Mouse (Mus musculus): ENCODE data around the gene Radil.

Gene Radil

DNA sequence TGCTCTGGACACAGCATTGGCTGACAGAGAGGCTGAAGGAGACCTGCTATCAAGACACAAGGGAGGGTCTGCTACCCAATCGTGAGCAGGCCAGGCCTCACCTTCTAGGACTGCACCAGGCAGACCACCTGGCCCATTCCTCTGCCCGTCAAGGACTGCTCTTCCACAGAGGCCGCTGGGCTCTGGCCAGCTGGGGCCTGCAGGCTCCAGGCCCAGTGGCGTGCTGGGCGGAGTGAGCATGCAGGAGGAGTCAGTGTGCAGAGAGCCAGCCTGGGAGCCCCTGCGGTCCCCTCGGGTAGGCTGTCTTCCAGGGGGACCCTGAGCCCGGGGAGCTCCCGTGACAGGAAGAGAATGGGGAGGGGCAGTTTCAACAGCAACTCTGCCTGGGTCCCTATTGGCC, 64.2 kb downstream of the Radil start:
- no peak for DNase-seq (ENCODE audit: low spot score in 2 of 2)

DNA sequence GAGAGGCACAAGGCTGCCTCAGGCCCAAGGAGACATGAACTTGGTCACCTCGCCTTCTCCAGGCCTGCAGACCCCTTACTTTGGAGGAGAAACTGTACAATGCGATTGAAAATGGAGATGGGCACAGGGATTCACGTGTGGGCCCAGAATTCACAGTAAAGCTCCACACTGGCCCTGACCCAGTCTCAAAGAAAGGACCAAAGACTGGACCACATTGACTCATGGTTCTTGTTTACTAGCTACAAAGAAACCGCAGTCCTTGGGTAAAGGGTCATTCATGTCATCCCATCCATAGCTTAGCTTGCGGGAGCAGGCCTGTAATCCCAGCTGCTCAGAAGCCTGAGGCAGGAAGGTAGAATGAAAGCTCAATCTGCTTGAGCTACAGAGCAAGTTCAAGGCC, 67.3 kb downstream of the Radil start:
- no peak for DNase-seq (ENCODE audit: low spot score in 2 of 2)

DNA sequence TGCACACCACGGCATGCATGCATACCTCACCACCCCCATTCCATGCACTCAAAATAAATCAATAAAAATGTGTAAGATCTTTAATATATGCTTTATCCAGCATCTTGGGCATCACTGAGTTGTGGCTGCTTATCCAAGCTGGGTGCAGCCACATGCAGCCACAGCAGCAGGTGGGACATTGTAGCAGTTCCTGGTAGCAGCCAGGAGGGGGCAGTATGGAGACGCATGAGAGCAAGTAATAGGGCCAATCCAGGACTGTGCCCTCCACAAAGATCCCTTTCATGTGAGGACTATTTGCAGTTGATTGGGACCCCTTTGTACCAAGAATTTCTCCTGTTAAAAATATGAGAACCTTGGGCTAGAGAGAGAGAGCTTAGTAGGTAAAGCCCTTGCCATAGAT, 68.4 kb downstream of the Radil start:
- peak in 1 of 2 experiments; percentile 56 for DNase-seq (ENCODE audit: low spot score in 2 of 2)

DNA sequence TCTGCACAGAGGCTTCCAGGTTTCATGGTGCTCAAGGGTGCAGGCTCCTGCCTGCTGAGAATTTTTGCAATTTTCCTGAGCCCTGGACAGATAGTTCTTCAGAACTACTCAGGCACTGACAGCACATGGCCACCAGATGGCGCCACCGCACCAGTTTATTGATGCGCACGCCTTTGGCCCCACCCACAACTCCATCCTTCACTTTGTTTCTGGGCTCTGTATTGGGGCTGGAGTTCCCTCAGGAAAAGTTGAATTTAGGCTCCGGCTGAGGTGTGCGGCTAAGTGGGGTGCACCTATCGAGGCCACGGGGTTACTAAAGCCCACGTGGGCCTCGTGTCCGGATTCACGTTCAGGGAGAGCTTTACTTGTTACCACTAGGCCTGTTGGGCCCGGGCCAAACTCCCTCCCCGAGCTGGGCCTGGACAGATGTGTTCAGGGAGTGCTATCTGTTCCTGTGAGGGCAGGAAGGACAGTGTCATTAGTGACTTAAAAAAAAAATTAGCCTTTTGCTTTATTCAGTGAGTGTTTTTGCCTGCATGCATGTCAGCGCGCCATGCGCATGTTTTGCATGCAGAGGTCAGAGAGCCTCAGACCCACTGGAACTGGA, 72.0 kb downstream of the Radil start:
- DNase-seq (ENCODE audit: low spot score in 2 of 2), result peak; percentile 64 to 87

DNA sequence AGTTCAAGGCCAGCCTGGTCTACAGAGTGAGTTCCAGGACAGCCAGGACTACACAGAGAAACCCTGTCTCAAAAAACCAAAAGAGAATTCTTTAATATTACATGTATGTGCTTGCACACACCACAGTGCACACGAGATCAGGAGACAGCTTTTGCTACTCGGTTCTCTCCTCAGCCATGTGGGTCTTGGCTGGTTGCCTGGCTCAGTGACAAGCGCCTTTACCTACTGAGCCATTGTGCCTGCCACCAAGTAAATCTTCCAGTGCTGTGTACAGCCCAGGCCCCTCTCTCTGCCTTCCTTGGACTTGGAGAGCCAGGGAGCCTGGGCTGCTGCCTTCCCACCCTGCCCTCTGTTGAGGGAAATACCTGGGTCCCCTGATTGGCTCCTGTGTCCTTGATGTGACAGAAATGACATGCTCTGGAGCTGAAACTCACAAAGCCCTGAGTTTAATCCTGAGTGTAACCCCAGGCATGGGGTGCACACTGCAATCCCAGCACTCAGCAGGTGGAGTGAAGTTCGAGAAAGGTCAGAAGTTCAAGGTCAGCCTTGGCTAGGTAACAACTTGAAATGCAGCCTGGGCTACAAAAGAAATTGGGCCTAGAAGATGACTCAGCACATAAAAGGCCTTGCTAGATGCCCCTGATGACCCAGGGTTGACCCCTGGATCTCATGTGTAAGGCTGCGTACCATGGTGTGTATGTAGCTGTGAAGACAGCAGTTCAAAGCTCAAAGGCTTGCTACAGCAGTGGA, 72.9 kb downstream of the Radil start:
- no peak for DNase-seq (ENCODE audit: low spot score in 2 of 2)

DNA sequence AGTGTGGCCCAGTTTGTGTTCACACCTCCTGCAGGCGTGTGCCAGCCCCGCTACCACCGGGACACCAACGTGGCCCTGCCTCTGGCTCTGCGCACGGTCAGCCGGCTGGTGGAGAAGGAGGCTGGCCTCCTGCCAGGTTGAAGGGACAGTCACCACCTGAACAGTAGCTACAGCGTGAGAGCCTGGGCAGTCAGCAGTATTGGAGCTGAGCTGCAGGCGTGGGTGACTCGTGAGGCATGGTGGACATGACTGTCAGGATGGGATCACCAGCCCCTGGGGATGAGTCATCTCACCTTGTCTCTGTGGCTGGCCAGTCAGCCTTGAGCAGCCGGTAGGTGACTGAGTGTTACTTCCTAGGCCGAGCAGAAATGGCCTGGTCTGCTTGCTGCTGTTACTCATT, 73.6 kb downstream of the Radil start:
- DNase-seq (ENCODE audit: low spot score in 2 of 2), result no peak

DNA sequence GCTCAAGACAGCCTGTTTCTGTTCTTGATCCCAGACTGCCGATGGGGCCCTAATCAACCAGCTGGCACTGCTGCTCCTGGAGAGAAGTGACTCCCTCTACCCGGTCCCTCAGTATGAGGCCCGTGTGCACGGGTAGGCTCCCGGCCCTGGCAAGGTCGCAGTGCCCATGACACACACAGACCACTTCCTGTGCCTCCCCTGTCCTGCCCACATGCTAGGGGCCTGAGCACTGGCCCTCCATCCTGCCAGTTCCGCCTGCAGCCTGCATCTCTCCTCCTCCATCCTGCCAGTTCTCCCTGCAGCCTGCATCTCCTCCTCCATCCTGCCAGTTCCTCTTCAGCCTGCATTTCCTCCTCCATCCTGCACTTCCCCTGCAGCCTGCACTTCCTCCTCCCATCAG, 75.2 kb downstream of the Radil start:
- DNase-seq (ENCODE audit: low spot score in 2 of 2), result no peak

DNA sequence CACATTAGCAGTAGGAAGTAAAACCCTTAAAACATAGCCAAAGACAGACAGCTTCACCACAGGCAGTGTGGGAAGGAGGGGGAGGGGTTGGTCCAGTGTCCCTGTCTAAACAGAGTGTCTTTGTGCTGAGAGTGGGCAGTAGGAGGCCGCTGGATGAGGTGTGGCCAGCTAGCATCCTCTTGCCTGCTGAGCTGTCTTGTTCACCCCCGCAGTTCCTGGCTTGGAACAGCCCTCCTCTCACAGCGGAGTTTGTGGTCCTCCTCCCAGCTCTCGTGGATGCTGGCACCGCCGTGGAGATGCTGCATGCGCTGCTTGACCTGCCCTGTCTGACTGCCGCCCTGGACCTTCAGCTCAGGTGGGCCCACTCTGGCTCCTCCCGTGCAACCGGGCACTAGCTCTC, 77.2 kb downstream of the Radil start:
- no peak for DNase-seq (ENCODE audit: low spot score in 2 of 2)

DNA sequence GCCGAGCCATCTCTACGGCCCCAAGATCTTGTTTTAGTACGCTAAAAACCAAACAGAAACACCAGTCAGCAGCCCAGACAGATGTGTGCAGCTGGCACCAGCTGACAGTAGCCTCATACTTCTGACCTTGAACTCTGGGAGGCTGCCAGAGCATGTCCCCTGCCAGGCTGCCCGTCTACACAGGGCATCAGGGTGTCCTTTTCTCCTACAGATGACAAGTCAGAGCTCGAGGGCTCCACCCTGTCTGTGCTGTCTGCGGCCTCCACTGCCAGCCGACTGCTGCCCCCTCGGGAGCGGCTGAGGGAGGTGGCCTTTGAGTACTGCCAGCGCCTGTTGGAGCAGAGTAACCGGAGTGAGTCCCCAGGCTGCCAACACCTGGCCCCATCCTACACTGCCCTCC, 81.1 kb downstream of the Radil start:
- no peak for DNase-seq (ENCODE audit: low spot score in 2 of 2)

DNA sequence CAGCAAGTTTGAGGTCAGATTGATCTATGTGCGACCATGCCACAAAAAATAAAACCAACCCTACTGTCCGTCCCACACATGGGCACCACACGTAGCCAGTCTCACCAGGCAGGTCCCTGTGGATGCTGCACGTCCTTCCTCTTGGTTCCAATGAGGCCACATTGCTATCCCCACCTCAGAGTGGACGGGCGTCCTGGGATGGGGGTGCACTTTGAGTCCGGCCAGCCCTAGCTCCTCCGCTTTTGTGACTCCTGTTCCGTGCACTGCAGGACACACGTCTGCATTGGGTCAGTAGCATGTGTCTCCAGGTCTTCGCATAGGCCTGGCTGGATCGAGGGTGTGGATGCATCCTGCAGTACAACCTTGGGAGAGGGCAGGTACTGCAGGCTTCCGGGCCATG, 82.5 kb downstream of the Radil start:
- no peak for DNase-seq (ENCODE audit: low spot score in 2 of 2)

DNA sequence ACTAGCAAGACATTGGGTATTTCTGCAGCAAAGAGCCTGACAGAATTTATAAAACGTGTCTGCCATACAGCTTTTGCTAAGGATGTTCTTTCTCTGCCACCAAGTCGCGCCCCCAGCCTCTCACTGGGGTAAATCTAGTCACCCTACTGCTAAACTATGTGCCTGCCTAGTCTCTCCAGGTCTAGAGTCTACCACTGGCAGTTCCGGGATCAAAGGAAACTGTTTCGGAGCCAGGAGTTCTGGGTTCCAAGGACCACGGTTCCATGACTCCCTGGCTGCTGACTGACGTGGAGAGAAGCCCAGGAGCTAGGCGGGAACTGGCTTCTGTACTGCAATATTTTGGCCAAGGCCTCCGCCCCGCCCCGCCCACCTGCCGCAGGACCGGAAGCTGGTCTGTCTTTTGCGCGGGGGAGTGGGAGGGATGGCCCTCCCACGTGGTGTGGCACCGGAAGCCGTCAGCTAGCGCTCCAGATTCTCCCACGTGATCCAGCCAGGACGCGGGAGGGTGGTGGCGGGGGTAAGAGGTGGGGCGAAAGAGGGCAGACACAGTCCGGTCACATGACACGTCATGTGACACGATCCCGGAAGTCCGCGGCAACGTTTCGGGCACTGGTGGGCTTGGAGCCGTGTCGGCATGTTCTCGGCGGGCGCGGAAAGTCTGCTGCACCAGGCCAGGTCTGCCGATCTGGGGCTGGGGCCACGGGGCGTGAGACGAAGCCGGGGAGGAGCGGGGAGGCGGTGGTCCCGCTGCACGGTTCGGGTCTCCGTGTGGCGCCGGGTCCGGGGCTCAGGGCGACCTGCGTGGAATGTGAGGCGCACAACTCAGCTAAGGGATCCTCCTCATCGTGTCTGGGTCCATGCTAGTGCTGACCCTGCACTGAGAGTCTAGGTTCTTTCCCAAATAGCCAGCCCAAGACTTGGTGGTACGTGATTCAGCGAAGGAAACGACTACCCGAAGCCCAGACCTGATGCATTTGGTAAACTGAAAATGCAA, 87.1 kb downstream of the Radil start, which contains the start of gene Ap5z1:
Gene Ap5z1 (plus strand): TSS at position 484 of the 994 bp plus-strand sequence.
- DNase-seq (ENCODE audit: low spot score in 2 of 2), result peak; percentile 79 to 95

DNA sequence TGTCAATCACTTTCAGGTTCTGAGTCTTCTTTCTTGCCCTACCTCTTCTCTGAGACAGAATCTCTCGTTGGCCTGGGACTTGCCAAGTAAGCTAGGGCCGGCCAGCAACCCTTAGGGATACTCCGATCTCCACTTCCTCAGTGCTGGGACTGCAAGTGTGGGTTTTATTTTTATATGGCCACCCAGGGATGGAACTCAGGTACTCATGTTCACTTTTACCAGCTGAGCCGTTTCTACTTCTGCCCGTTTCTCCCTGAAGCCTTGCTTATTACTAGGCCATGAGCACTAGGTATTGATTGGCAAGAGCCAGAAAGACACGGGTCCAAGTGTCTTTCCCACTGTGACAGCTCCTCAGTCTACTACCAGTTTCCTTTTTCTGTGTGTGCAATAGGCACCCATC, 87.9 kb downstream of the Radil start:
- no peak for DNase-seq (ENCODE audit: low spot score in 2 of 2)

DNA sequence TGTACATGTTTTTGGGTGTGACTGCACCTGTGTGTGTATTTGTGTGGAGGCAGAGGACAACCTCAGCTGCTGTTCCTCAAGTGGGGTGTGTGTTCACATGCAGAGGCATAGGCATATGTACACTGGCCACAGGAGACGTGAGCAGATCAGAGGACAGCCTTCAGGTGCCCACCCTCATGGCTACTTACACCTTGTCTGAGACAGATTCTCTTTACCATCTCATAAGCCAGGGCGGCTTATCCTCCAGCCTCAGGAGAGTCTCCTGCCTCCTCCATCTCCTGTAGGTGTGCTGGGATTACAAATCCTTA, 88.3 kb downstream of the Radil start:
- no peak for DNase-seq (ENCODE audit: low spot score in 2 of 2)

DNA sequence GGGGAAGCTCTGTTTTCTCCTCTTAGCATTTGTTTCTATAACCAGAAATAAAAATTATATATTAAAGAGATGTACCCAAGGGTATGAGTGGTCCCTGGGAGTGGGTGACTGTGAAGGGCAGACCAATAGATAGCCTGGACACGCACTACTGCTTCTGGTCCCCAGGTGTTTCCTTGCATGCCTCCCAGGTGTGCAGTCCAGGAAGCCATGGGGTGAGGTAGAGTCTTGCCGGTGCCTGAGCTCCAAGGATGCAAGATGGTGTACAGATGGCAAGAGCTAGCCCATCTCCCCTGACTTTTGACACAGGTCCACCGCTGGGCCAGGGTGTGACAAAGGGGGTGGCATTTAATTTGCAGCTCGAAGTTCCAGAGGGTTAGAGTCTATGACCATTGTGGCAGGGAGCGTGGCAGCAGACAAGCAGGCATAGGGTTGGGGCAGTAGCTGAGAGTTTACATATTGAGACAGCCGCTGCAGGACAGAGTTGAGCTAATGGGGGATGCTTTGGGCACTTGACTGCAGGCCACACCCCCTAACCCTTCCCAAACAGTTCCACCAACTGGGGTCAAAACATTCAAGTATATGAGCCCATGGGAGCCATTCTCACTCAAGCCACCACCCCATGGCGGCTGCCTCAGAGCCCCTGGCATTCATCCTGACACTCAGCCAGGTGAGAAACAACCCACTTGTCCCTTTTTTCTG, 88.8 kb downstream of the Radil start:
- no peak for DNase-seq (ENCODE audit: low spot score in 2 of 2)

DNA sequence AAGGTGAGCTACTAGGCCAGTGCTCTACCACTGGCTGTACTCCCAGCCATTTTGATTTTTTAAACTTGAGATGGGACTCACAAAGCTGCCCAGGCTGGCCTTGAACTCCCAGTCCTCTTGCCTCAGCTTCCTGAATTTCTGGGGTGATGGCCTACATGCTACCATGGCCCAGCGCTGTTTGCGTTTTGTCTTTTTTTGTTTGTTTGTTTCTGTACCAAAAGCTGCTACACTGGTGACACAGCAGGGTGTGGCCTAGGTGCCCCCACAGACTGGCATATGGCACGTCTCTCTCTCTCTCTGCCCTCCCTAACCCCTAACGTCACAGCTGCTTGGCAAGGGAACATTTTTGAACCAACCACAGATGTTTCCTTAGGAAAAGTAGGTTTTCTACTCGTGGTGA, 91.1 kb downstream of the Radil start:
- no peak for DNase-seq (ENCODE audit: low spot score in 2 of 2)

DNA sequence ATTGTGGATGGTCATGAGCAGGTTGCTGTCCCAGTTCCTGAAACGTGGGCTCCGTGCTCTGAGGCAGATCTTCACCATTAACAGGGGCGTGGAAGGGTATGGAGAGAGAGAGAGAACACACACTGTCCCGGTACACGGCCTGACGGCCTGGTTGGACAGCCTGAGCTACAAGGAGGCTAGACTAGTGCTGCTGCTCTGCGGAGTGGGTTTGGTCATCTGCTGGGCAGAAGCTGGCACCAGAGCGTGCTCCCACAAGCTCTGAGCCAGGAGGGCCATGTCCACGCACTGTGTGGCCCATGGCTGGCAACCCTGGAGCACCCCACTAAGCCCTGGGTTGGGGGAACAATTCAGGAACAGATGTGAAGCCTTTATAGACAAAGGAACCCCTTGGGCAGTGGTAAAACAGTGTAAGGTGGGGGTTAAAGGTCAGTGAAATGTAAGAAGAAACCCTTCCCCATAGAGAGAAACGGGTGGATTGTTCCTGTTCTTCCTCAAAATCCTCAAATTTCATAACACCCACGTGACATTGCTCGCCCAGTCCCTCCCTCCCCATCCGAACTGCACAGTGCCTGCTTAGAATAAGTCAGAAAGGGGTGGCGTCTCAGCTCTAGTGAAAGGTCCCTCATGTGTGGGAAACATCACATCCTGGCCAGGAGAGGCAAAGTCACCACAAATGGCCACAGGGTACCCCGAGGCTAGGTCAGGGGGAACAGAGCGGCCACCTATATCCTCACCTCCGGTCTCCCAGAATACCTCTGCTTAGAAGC, 91.9 kb downstream of the Radil start:
- no peak for DNase-seq (ENCODE audit: low spot score in 2 of 2)

DNA sequence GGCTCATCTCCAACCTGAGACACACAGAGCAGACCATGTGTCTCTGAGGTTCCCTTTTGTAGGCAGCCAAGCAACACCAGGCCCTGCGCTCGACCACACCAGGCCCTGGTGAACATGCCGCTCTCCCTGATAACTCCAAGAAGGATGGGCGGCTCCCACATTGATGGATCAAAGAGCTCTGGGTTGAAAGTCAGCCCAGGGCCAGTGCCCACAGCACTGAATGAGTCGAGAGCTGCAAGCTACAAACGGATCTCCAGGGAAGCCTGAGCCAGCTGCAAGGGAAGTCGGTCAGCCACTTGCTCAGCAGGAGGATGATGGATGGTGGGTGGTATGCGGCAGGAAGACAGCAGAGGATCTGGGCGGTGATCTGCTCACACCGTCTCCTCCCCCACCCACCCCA, 93.6 kb downstream of the Radil start:
- DNase-seq (ENCODE audit: low spot score in 2 of 2), result no peak

DNA sequence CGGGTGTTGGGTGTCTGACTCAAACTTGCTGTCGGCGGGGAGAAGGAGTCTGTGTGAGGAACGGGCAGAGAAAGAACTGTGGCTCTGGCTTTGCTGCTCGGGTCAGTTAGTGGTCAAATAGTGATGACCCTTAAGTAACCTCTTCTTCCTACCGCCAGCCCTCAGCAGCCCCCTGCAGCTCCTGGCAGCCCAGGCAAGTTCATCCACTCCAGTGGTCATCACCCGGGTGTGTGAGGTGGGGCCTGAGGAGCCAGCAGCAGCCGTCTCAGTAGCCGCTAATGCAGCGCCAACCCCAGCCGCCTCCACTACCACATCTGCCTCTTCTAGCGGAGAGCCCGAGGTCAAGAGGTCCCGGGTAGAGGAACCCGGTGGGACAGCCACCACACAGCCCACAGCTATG, 94.6 kb downstream of the Radil start:
- DNase-seq (ENCODE audit: low spot score in 2 of 2), result no peak

DNA sequence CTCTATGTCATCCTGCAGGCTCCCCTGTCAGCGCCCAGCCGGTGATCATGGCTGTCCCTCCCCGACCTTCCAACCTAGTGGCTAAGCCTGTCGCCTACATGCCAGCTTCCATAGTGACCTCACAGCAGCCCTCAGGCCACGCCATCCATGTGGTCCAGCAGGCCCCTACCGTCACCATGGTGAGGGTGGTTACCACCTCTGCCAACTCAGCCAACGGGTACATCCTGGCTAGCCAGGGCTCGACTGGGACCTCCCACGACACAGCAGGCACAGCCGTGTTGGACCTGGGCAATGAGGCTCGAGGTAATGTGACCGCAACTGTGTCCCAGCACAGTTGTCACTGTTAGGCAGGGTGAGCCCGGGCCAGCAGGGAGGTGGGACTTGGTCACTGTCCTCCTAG, 97.2 kb downstream of the Radil start:
- no peak for DNase-seq (ENCODE audit: low spot score in 2 of 2)

DNA sequence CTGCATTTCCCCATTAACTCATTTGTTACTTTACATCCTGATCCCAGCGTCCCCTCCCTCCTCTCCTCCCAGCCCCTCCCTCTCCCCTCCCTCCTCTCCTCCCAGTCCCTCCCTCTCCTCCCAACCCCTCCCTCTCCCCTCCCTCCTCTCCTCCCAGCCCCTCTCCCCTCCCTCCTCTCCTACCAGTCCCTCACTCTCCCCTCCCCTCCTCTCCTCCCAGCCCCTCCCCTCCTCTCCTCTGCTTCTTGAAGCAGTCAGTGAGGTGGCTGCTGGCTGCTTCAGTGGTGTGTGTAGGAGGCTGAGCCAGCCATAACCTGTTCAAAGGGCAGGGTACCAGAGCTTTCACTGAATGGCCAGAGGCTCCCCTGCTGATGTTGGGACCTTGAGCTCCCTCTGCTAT, 99.1 kb downstream of the Radil start:
- no peak for DNase-seq (ENCODE audit: low spot score in 2 of 2)

DNA sequence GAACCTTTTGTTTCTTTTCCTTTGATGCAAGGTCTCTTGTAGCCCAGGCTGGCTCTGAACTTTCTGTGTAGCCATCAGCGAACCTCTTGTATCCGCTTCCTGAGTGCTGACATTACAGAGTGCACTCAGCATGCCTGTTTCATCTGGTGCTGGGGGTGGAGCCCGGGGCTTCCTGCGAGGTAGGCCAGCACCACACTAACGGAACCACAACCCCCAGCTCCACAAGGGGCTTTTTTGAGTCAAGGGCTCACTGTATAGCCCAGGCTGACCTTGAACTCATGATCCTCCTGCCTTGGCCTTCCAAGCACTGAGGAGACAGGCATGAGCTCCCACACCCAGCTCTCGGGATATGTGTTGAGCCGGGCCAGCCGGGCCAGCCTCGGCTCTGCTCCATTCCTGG, 100.1 kb downstream of the Radil start:
- DNase-seq (ENCODE audit: low spot score in 2 of 2), result no peak

Measured in spleen, postnatal 10 days (tissue).